Mouse (Mus musculus) ES-Bruce4 (cell line): ENCODE measurements around the gene Unc45a.

Source experiments
- EP300 ChIP-seq: IDR thresholded peaks from 2 replicates; pipeline ENCODE4 v1.6.1; 2011; ENCODE audit warnings: low read depth, low read length; ENCODE audit not compliant: insufficient read depth
- POLR2A ChIP-seq: IDR thresholded peaks from one replicate; pipeline ENCODE4 v1.8.1; 2011; ENCODE audit warnings: low read length; ENCODE audit not compliant: insufficient read depth

DNA sequence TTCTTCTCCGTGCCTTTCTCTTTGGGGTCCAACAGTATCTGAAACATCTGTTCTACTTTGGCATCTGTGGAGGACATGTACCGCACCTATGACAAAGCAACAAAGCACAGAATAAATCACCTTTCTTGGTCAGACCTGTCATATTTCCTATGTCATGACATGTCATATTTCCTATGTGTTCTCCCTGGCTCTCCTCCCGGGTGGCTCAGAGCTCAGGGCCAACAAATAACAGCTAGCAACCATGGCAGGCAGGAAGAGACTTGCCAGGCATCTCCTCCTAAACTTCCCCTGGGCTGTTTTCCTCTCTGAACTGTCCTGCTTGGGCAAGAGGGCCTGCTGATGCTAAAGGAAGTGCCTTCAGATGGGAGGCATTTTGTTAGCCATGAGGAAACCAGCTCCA lies 3.9 kb downstream of the Unc45a start:
- no peak for TF ChIP-seq EP300
- no peak for TF ChIP-seq POLR2A
